Mouse (Mus musculus): Measurements from ENCODE around the gene Ngf.

- TF ChIP-seq CTCF (IDR thresholded peaks at IDR 0.05; ENCODE audit: borderline replicate concordance, insufficient read depth, low read depth, low read length): no peak
- no peak for TF ChIP-seq POLR2A (IDR thresholded peaks at IDR 0.05; ENCODE audit: borderline replicate concordance, insufficient read depth, low read length)
These were observed 28.4 kb downstream of the Ngf start for GRCm38 (mm10) chr3:102498113-102498512.
